Mouse (Mus musculus): Measurements from ENCODE around the gene Zbtb7b.

Gene Zbtb7b

GRCm38 (mm10) chr3:89384331-89385076 lies 10.1 kb downstream of the Zbtb7b start:
- H3K4me1 ChIP-seq (replicated peaks; ENCODE audit: low read depth, low read length): peaks cover 99% of the 10 kb centered on the region
- peak overlapping the region; percentile 43 for H3K4me3 ChIP-seq (replicated peaks; ENCODE audit: low read length)
- no peak for TF ChIP-seq POU5F1 (IDR thresholded peaks at IDR 0.05; ENCODE audit: borderline replicate concordance, low read length)
- no peak for TF ChIP-seq NANOG (IDR thresholded peaks at IDR 0.05; ENCODE audit: borderline replicate concordance, low read length)
- no peak for TF ChIP-seq CTCF (conservative IDR thresholded peaks at IDR 0.05; ENCODE audit: low read length)
- peaks cover 33% of the 10 kb centered on the region for H3K27me3 ChIP-seq (ENCODE audit: insufficient read depth, low read length)
- no peaks in the 10 kb centered on the region for H3K9me3 ChIP-seq (ENCODE audit: low read length)
- H3K36me3 ChIP-seq (ENCODE audit: insufficient read depth, low read length): peaks cover 10% of the 10 kb centered on the region

- H3K36me3 ChIP-seq (ENCODE audit: insufficient read depth, low read length): peaks cover 13% of the 10 kb centered on the region
- H3K27me3 ChIP-seq (ENCODE audit: insufficient read depth, low read length): peaks cover 35% of the 10 kb centered on the region
- H3K4me3 ChIP-seq (replicated peaks; ENCODE audit: low read length): peak overlapping the region; percentile 39
- H3K4me1 ChIP-seq (replicated peaks; ENCODE audit: low read depth, low read length): peaks cover 100% of the 10 kb centered on the region
- H3K9me3 ChIP-seq (ENCODE audit: low read length): no peaks in the 10 kb centered on the region
- TF ChIP-seq POU5F1 (IDR thresholded peaks at IDR 0.05; ENCODE audit: borderline replicate concordance, low read length): no peak
- no peak for TF ChIP-seq NANOG (IDR thresholded peaks at IDR 0.05; ENCODE audit: borderline replicate concordance, low read length)
- TF ChIP-seq CTCF (conservative IDR thresholded peaks at IDR 0.05; ENCODE audit: low read length): no peak
These were observed 10.8 kb downstream of the Zbtb7b start for GRCm38 (mm10) chr3:89383651-89384255.

- TF ChIP-seq CTCF (conservative IDR thresholded peaks at IDR 0.05; ENCODE audit: low read length) (no peak), POU5F1 (IDR thresholded peaks at IDR 0.05; ENCODE audit: borderline replicate concordance, low read length) (no peak), NANOG (IDR thresholded peaks at IDR 0.05; ENCODE audit: borderline replicate concordance, low read length) (no peak)
- Histone ChIP-seq H3K4me3 (replicated peaks; ENCODE audit: low read length) (peak overlapping the region; percentile 39), H3K36me3 (ENCODE audit: insufficient read depth, low read length) (peaks cover 13% of the 10 kb centered on the region), H3K4me1 (replicated peaks; ENCODE audit: low read depth, low read length) (peaks cover 97% of the 10 kb centered on the region), H3K27me3 (ENCODE audit: insufficient read depth, low read length) (peaks cover 35% of the 10 kb centered on the region), H3K9me3 (ENCODE audit: low read length) (no peaks in the 10 kb centered on the region)
These were observed 11.6 kb downstream of the Zbtb7b start for GRCm38 (mm10) chr3:89382950-89383349.

GRCm38 (mm10) chr3:89382033-89382882 lies 12.3 kb downstream of the Zbtb7b start:
- peaks cover 97% of the 10 kb centered on the region for H3K4me1 ChIP-seq (replicated peaks; ENCODE audit: low read depth, low read length)
- TF ChIP-seq POU5F1 (IDR thresholded peaks at IDR 0.05; ENCODE audit: borderline replicate concordance, low read length) (no peak), NANOG (IDR thresholded peaks at IDR 0.05; ENCODE audit: borderline replicate concordance, low read length) (peak; percentile 30; the same call in 1 of the 2 replicates), CTCF (conservative IDR thresholded peaks at IDR 0.05; ENCODE audit: low read length) (no peak)
- H3K9me3 ChIP-seq (ENCODE audit: low read length): no peaks in the 10 kb centered on the region
- peaks cover 35% of the 10 kb centered on the region for H3K27me3 ChIP-seq (ENCODE audit: insufficient read depth, low read length)
- H3K36me3 ChIP-seq (ENCODE audit: insufficient read depth, low read length): peaks cover 13% of the 10 kb centered on the region
- H3K4me3 ChIP-seq (replicated peaks; ENCODE audit: low read length): peak overlapping the region; percentile 78

- H3K27me3 ChIP-seq (ENCODE audit: insufficient read depth, low read length): peaks cover 32% of the 10 kb centered on the region
- H3K9me3 ChIP-seq (ENCODE audit: low read length): no peaks in the 10 kb centered on the region
- peak overlapping the region; percentile 78 for H3K4me3 ChIP-seq (replicated peaks; ENCODE audit: low read length)
- TF ChIP-seq CTCF (conservative IDR thresholded peaks at IDR 0.05; ENCODE audit: low read length): no peak
- no peak for TF ChIP-seq POU5F1 (IDR thresholded peaks at IDR 0.05; ENCODE audit: borderline replicate concordance, low read length)
- no peak for TF ChIP-seq NANOG (IDR thresholded peaks at IDR 0.05; ENCODE audit: borderline replicate concordance, low read length)
- H3K36me3 ChIP-seq (ENCODE audit: insufficient read depth, low read length): peaks cover 17% of the 10 kb centered on the region
- H3K4me1 ChIP-seq (replicated peaks; ENCODE audit: low read depth, low read length): peaks cover 97% of the 10 kb centered on the region
These were observed 13.3 kb downstream of the Zbtb7b start for GRCm38 (mm10) chr3:89381233-89381632.

- Histone ChIP-seq H3K4me3 (replicated peaks; ENCODE audit: low read length) (peak overlapping the region; percentile 78), H3K36me3 (ENCODE audit: insufficient read depth, low read length) (peaks cover 18% of the 10 kb centered on the region), H3K9me3 (ENCODE audit: low read length) (no peaks in the 10 kb centered on the region), H3K4me1 (replicated peaks; ENCODE audit: low read depth, low read length) (peaks cover 94% of the 10 kb centered on the region), H3K27me3 (ENCODE audit: insufficient read depth, low read length) (peaks cover 28% of the 10 kb centered on the region)
- TF ChIP-seq NANOG (IDR thresholded peaks at IDR 0.05; ENCODE audit: borderline replicate concordance, low read length) (no peak), CTCF (conservative IDR thresholded peaks at IDR 0.05; ENCODE audit: low read length) (no peak), POU5F1 (IDR thresholded peaks at IDR 0.05; ENCODE audit: borderline replicate concordance, low read length) (no peak)
These were observed 13.9 kb downstream of the Zbtb7b start for GRCm38 (mm10) chr3:89380711-89381110.

- H3K4me3 ChIP-seq (replicated peaks; ENCODE audit: low read length): peak overlapping the region; percentile 78
- H3K36me3 ChIP-seq (ENCODE audit: insufficient read depth, low read length): peaks cover 18% of the 10 kb centered on the region
- H3K4me1 ChIP-seq (replicated peaks; ENCODE audit: low read depth, low read length): peaks cover 90% of the 10 kb centered on the region
- peaks cover 24% of the 10 kb centered on the region for H3K27me3 ChIP-seq (ENCODE audit: insufficient read depth, low read length)
- H3K9me3 ChIP-seq (ENCODE audit: low read length): no peaks in the 10 kb centered on the region
- no peak for TF ChIP-seq CTCF (conservative IDR thresholded peaks at IDR 0.05; ENCODE audit: low read length)
- no peak for TF ChIP-seq POU5F1 (IDR thresholded peaks at IDR 0.05; ENCODE audit: borderline replicate concordance, low read length)
- TF ChIP-seq NANOG (IDR thresholded peaks at IDR 0.05; ENCODE audit: borderline replicate concordance, low read length): no peak
These were observed 14.3 kb downstream of the Zbtb7b start for GRCm38 (mm10) chr3:89380291-89380690.

Data from E14TG2a.4 (cell line).